Mouse (Mus musculus): Measurements from ENCODE around the gene Gm3250. TPM values are rescaled to one million over a fixed set of nuclear protein-coding genes. Genes with fewer than 3 reads are reported as not detected.
"Not testable (repeated sequence)": the region's sequence is repeated elsewhere in the genome, so short reads cannot be mapped to it uniquely, and the experiment has no call there.

Gene Gm3250
- total RNA-seq (2021) = not detected
- long read RNA-seq, experiment 1 = 0 reads
- long read RNA-seq, experiment 2 = 0 reads

- DNase-seq (ENCODE audit: low spot score in 2 of 2) = not testable (repeated sequence)
Observed at GRCm38 (mm10) chr10:77782442-77782841, at the start of gene Gm3250. Gene Gm3250, minus strand, starts transcription at chr10:77782542.

DNA sequence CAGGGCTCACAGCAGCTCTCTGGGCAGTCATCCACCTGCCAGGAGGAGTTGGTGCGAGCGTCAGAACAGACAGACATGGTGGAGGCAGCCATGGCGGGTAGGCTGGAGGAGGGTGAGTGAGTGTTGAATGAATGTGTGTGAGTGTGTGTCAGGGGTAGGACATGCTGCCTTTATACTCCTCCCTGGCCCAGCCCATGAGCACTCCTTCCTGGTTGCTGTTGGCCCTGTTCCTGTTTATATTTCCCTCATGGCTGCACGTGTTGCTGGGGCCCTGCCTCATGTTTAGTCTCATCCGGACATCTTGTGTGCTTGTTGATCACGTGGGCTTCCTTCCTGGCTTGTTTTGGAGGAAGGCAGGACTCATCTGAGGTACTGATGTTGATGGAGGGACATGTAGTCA lies 44.6 kb upstream of the Gm3250 start, which contains the start of gene Krtap10-4:
Krtap10-4 (minus strand) TSS at position 145 of the 400 bp plus-strand sequence.
- DNase-seq (ENCODE audit: low spot score in 2 of 2) = no peak

DNA sequence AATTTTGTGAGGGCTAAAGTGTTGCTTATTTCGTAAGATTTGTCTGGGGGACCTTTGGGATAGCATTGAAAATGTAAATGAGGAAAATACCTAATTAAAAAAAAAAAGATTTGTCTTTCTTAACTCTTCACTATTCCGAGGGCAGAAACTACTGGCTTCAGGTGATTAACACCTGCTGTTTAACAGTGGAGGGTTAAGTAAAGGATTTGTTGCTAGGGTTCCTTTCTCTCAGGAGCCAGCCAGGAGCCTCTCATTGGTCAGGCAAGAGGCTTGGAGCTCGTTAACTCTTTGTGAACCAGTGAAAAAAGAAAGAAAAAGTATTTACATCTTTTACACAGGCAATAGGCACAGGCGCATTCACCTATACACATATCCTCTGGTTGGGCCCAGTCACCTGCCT lies 36.9 kb upstream of the Gm3250 start:
- no peak for DNase-seq (ENCODE audit: low spot score in 2 of 2)

- DNase-seq (ENCODE audit: low spot score in 2 of 2) = no peak
Observed at GRCm38 (mm10) chr10:77818523-77818922, 36.2 kb upstream of the Gm3250 start.

DNA sequence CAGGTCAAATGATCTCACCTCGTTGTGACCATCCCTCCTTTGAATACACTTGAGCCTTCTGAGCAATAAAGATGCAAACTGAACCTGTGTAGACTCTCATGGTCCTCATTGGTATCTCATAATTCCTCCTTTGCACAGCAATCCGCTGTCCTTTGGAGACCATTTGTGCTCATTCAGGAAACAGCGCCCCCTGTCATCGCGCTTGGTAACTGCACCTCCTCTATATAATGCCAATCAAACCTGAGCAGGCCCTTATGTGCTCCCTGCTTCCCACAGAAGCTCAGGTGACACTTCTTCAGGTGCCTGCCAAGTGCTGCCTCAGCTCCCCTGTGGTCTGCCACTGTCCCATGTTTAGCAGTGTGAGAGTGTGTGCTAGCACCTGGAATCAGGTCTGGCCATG lies 33.2 kb upstream of the Gm3250 start:
- no peak for DNase-seq (ENCODE audit: low spot score in 2 of 2)

DNA sequence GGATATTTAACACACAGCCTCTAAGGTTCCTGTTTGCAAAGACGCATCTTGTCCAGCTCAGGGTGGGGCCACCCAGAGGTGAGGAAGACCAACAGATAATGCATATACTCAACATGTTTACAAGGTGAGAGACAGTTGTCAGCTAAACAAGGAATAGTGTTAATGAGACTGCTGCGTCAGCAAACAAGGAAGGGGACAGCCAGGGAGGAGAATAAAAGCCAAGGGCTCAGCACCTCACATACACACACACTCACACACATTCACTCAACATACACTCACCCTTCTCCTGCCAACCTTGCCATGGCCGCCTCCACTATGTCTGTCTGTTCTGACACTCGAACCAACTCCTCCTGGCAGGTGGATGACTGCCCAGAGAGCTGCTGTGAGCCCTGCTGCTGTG lies 32.0 kb upstream of the Gm3250 start, which contains the start of gene Gm2696:
Gm2696 (plus strand) TSS at position 301 of the 400 bp plus-strand sequence.
- no peak for DNase-seq (ENCODE audit: low spot score in 2 of 2)

GRCm38 (mm10) chr10:77811743-77812142 lies 29.4 kb upstream of the Gm3250 start, which contains the start of gene Gm9507:
Gene Gm9507, minus strand, starts transcription at chr10:77811843.
- no peak for DNase-seq (ENCODE audit: low spot score in 2 of 2)

GRCm38 (mm10) chr10:77804095-77804494 lies 21.8 kb upstream of the Gm3250 start:
- DNase-seq (ENCODE audit: low spot score in 2 of 2) = no peak

DNA sequence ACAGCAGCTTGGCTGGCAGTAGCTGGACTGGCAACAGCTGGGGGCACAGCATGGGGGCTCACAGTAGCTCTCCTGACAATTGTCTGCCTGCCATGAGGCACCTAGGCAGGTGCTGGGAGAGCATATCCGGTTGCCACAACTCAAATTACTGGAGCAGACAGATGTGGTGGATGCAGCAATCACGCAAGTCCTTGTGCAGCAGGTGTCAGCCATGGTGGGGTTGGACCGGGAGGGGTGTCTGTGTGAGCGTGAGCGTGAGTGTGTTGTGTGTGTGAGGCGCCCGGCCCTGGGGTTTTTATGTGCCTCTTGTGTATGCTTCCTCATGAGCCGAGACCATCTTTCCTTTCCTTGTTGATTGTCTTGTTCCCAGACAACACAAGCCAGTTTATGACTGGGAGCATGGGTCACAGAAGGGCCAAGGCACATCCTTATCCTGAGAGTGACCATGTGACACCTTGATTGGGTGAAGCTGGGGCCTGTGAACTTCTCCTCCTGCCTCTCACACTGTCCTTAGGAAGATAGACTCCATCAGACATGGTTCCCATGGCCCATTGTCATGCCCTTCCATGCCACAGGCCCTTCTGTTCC lies 16.7 kb upstream of the Gm3250 start, which contains the start of gene Gm19668:
Gm19668 (minus strand) TSS at position 213 of the 588 bp plus-strand sequence.
- DNase-seq (ENCODE audit: low spot score in 2 of 2) = no peak

DNA sequence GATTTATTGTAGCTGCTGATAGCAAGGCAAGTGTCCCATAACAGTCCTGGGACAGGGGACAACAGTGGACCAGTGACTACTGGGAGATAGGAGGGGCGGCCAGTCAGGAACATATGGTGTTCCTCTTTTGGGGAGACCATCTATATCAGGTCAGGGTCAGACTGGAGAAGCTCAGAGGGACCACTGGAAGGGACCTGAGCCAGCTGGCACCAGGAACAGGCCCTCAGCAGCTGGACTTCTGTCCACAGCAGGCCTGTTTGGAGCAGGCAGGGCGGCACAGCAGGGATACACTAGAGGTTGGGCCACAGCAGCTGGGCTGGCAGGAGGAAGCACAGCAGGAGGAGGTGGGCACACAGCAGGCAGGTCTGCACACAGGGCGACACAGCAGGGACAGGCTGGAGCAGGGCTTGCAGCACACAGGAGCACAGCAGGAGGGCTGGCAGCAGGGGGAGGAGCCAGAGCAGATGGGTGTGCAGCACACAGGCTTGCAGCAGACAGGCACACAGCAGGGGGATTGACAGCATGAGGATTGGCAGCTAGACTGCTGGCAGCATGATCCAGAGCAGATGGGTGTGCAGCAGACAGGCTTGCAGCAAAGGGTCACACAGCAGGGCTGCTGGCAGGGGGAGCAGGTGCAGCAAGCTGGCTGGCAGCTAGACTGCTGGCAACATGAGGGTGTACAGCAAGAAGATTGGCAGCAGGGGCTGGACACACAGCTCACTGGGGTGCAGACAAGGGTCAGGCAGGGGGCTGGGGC lies 16.0 kb upstream of the Gm3250 start:
- not testable (repeated sequence) for DNase-seq (ENCODE audit: low spot score in 2 of 2)

GRCm38 (mm10) chr10:77797677-77798076 lies 15.3 kb upstream of the Gm3250 start:
- DNase-seq (ENCODE audit: low spot score in 2 of 2) = no peak

- no peak for DNase-seq (ENCODE audit: low spot score in 2 of 2)
Observed at GRCm38 (mm10) chr10:77794976-77795375, 12.6 kb upstream of the Gm3250 start, which contains the start of gene Gm9639. Gene Gm9639, minus strand, starts transcription at chr10:77795076.

- DNase-seq (ENCODE audit: low spot score in 2 of 2) = no peak
Observed at GRCm38 (mm10) chr10:77788621-77789020, 6.3 kb upstream of the Gm3250 start.

DNA sequence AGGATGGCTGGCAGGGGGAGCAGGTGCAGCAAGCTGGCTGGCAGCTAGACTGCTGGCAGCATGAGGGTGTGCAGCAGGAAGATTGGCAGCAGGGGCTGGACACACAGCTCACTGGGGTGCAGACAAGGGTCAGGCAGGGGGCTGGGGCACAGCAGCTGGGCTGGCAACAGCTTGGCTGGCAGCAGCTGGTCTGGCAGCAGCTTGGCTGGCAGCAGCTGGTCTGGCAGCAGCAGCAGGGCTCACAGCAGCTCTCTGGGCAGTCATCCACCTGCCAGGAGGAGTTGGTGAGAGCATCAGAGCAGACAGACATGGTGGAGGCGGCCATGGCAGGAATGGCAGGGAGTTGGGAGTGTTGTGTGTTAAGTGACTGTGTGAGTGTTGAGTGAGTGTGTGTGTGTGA lies 5.5 kb upstream of the Gm3250 start, which contains the start of gene Gm7137:
Gm7137 (minus strand) TSS at position 325 of the 400 bp plus-strand sequence.
- DNase-seq (ENCODE audit: low spot score in 2 of 2) = not testable (repeated sequence)

- DNase-seq (ENCODE audit: low spot score in 2 of 2) = not testable (repeated sequence)
Observed at GRCm38 (mm10) chr10:77783396-77783795, 1.1 kb upstream of the Gm3250 start.

- DNase-seq (ENCODE audit: low spot score in 2 of 2) = not testable (repeated sequence)
Observed at GRCm38 (mm10) chr10:77776844-77777243, 5.5 kb downstream of the Gm3250 start, which contains the start of gene Gm7138. Gene Gm7138, minus strand, starts transcription at chr10:77776944.

GRCm38 (mm10) chr10:77772142-77772541 lies 10.2 kb downstream of the Gm3250 start:
- DNase-seq (ENCODE audit: low spot score in 2 of 2) = not testable (repeated sequence)

- DNase-seq (ENCODE audit: low spot score in 2 of 2) = not testable (repeated sequence)
Observed at GRCm38 (mm10) chr10:77771225-77771624, 11.1 kb downstream of the Gm3250 start, which contains the start of gene Gm3238. Gene Gm3238, minus strand, starts transcription at chr10:77771325.

- DNase-seq (ENCODE audit: low spot score in 2 of 2) = no peak
Observed at GRCm38 (mm10) chr10:77769727-77770126, 12.6 kb downstream of the Gm3250 start.

- DNase-seq (ENCODE audit: low spot score in 2 of 2) = not testable (repeated sequence)
Observed at GRCm38 (mm10) chr10:77759582-77759981, 22.8 kb downstream of the Gm3250 start, which contains the start of gene Gm3233. Gene Gm3233, minus strand, starts transcription at chr10:77759682.

DNA sequence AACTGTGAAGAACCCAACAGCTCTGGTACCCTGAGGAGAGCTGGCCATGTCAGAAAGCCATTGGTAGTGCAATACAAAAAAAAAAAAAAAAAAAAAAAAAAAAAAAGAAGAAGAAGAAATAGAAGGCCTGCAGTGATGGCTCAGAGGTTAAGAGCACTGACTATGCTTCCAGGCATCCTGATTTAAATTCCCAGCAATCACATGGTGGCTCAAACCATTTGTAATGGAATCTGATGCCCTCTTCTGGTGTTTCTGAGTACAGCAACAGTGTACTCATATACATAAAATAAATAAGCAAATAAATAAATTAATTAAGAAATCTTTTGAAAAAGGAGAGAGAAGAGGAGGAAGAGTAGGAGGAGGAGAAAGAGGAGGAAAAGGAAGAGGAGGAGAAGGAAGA lies 28.9 kb downstream of the Gm3250 start:
- no peak for DNase-seq (ENCODE audit: low spot score in 2 of 2)

DNA sequence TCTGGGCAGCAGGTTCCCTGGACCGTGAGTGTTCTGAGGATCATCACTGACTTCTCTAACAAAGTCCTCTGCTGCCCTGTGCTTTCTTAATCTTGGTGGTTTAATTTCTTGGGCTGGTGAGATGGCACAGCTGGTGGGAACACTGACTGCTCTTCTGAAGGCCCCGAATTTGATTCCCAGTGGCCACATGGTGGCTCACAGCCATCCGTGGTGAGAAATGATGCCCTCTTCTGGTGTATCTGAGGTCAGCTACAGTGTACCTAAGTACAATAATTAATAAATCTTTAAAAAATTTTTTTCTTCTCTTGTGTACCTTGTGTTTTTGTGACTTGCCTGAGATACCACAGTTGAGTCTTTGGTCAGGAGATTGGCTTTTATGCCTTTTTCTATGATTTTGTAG lies 30.0 kb downstream of the Gm3250 start:
- not testable (repeated sequence) for DNase-seq (ENCODE audit: low spot score in 2 of 2)

Measured in left cerebral cortex, adult 18-20 months (tissue).